Mouse (Mus musculus) E14TG2a.4 (cell line): ENCODE data around the gene Mmachc.
"Not testable (repeated sequence)": the region's sequence is repeated elsewhere in the genome, so short reads cannot be mapped to it uniquely, and the experiment has no call there.

ENCODE experiments used
- H3K27me3 ChIP-seq: 2 replicates; pipeline ENCODE4 v1.6.1; 2014; ENCODE audit warnings: low read length, control low read depth; ENCODE audit not compliant: insufficient read depth
- H3K36me3 ChIP-seq: 2 replicates; pipeline ENCODE4 v1.6.1; 2014; ENCODE audit warnings: low read length, control low read depth; ENCODE audit not compliant: insufficient read depth
- H3K4me1 ChIP-seq: replicated peaks from 2 replicates; pipeline ENCODE4 v1.6.1; 2014; ENCODE audit warnings: low read depth, low read length, control low read depth
- H3K4me3 ChIP-seq: replicated peaks from 2 replicates; pipeline ENCODE4 v1.5.1; 2014; ENCODE audit warnings: mild to moderate bottlenecking, low read length
- H3K9me3 ChIP-seq: 2 replicates; pipeline ENCODE4 v1.6.1; 2014; ENCODE audit warnings: low read length, control low read depth
- CTCF ChIP-seq: conservative IDR thresholded peaks from 2 replicates; pipeline ENCODE4 v1.5.1; 2014; ENCODE audit warnings: low read length
- NANOG ChIP-seq: IDR thresholded peaks from 2 replicates; pipeline ENCODE4 v1.6.1; 2014; ENCODE audit warnings: borderline replicate concordance, low read length, mixed read lengths
- POU5F1 ChIP-seq: IDR thresholded peaks from 2 replicates; pipeline ENCODE4 v1.6.1; 2014; ENCODE audit warnings: low read length, borderline replicate concordance

Mmachc gene

DNA sequence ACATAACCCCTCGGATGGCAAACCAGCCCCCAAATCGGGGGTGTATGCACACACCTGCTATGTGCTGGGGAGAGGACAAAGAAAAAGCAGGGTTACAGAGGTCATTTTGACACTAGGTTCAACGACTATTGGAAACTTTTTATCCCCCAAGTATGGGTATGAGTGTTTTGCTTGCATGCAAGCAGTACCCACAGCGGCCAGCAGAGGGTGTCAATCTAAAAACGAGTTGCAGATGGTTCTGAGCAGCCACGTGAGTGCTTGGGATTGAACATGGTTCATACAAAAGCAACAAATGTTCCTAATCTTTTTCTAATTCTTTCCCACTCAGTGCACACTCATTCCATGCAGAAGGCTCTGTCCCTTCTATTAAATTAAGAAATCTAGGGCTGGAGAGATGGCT lies 4.4 kb downstream of the Mmachc start:
- no peak overlapping the region for H3K4me3 ChIP-seq
- H3K36me3 ChIP-seq = peaks cover 65% of the 10 kb centered on the region
- peaks cover 39% of the 10 kb centered on the region for H3K4me1 ChIP-seq
- no peaks in the 10 kb centered on the region for H3K27me3 ChIP-seq
- H3K9me3 ChIP-seq = no peaks in the 10 kb centered on the region
- TF ChIP-seq NANOG = no peak
- peak; percentile 98 for TF ChIP-seq CTCF
- TF ChIP-seq POU5F1 = no peak

GRCm38 (mm10) chr4:116700964-116701363 lies 7.2 kb downstream of the Mmachc start:
- Histone ChIP-seq H3K9me3 (no peaks in the 10 kb centered on the region), H3K4me1 (peaks cover 51% of the 10 kb centered on the region), H3K36me3 (peaks cover 94% of the 10 kb centered on the region), H3K4me3 (no peak overlapping the region), H3K27me3 (no peaks in the 10 kb centered on the region)
- no peak for TF ChIP-seq POU5F1
- no peak for TF ChIP-seq CTCF
- TF ChIP-seq NANOG = no peak

GRCm38 (mm10) chr4:116698693-116699342 lies 9.4 kb downstream of the Mmachc start:
- Histone ChIP-seq H3K4me3 (no peak overlapping the region), H3K27me3 (no peaks in the 10 kb centered on the region), H3K4me1 (peaks cover 66% of the 10 kb centered on the region), H3K9me3 (no peaks in the 10 kb centered on the region), H3K36me3 (peaks cover 95% of the 10 kb centered on the region)
- TF ChIP-seq CTCF = no peak
- no peak for TF ChIP-seq NANOG
- TF ChIP-seq POU5F1 = no peak

- Histone ChIP-seq H3K4me1 (peaks cover 95% of the 10 kb centered on the region), H3K4me3 (no peak overlapping the region), H3K36me3 (peaks cover 100% of the 10 kb centered on the region), H3K9me3 (no peaks in the 10 kb centered on the region), H3K27me3 (no peaks in the 10 kb centered on the region)
- peak; percentile 71 for TF ChIP-seq NANOG
- no peak for TF ChIP-seq POU5F1
- TF ChIP-seq CTCF = no peak
These were observed 14.4 kb downstream of the Mmachc start for GRCm38 (mm10) chr4:116693785-116694184.

- peaks cover 100% of the 10 kb centered on the region for H3K36me3 ChIP-seq
- H3K4me1 ChIP-seq = peaks cover 95% of the 10 kb centered on the region
- H3K27me3 ChIP-seq = no peaks in the 10 kb centered on the region
- no peak for TF ChIP-seq CTCF
- TF ChIP-seq POU5F1 = no peak
- no peak for TF ChIP-seq NANOG
- H3K4me3 ChIP-seq = no peak overlapping the region
- H3K9me3 ChIP-seq = no peaks in the 10 kb centered on the region
These were observed 16.1 kb downstream of the Mmachc start for GRCm38 (mm10) chr4:116692146-116692545.

DNA sequence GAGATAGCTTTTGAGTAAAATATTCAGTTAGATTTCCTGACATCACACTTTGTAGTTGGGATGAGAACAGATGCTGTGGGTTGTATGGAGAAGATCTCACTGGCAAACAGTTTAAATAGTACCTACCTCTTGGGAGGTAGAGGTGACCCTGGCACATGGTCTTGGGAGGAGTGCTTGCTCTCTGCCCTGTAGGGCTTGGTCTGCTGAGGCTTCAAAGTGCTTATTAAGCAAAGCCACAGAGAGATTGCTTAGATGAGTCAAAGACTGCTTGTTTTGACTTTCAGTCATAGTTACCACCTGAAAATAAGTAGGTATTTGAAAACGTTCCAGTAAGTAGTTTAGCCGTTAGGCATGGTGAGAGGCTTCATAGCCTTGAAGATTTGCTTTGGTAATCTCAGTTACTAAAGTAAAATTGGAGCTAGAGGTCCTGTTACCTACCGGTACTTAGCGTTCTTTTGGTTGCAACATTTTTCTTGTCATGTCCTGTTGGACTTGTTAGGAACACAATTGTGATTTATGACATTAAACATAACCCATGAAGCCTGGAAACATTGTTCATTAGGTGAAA lies 18.8 kb downstream of the Mmachc start:
- no peaks in the 10 kb centered on the region for H3K27me3 ChIP-seq
- H3K9me3 ChIP-seq = no peaks in the 10 kb centered on the region
- H3K36me3 ChIP-seq = peaks cover 81% of the 10 kb centered on the region
- no peak for TF ChIP-seq CTCF
- TF ChIP-seq NANOG = no peak
- TF ChIP-seq POU5F1 = no peak
- H3K4me3 ChIP-seq = peak overlapping the region; percentile 94
- peaks cover 83% of the 10 kb centered on the region for H3K4me1 ChIP-seq

DNA sequence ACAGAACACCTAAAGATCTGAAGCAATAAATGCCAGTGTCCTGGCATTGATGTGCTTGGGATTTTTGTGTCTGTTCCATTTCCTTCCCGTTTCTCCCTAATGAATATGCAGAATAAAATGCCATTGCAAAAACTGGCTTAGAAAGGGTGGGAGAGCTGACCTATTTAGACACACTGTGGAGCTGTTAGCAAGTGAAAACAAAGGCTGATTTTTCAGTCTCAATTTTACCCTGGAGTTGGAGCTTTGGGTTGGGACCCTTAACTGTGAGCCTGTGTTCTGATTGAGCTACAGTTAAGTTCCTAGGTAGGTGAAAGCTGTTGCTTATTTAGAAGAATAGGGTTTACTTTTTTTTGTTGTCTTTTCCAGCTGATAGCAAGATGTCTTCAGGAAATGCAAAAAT lies 21.2 kb downstream of the Mmachc start:
- Histone ChIP-seq H3K4me1 (peaks cover 83% of the 10 kb centered on the region), H3K36me3 (peaks cover 57% of the 10 kb centered on the region), H3K4me3 (peak overlapping the region; percentile 94), H3K27me3 (no peaks in the 10 kb centered on the region), H3K9me3 (no peaks in the 10 kb centered on the region)
- TF ChIP-seq POU5F1 (no peak), CTCF (no peak), NANOG (no peak)

DNA sequence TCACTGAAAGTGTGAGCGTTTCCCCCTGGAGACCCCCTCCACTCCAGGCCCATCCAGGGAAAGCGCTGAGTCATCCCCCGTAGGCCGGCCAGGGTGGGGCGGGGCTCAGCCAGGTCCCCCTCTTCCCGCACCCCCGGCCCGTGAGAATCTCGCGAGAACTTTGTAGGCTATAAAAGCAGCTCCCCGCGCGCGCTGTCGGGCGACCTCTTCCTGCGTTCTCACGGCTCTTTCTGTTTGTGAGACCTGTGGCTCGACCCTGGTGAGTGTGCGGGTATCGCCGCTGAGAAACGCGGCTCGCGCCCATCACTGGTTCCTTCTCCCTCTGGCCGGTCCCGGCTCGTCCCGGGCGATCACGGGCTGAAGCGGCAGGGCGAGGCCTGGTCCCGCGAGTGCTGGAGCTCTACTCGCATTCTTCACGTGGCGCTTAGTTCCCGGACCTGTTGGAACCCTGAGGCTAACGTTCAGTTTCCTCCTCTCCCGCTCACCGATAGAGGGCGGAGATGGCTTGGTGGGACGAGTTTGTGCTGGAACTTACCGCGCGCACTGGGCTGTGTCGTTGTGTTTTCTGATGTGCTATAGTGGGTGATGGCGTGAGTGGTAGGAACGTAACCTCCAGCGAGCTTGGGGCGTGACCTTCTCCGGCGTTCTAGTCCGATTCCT lies 22.7 kb downstream of the Mmachc start, which contains the start of gene Prdx1:
Gene Prdx1, plus strand, starts transcription at position 143 of the 660 bp plus-strand sequence.
- H3K4me3 ChIP-seq = peak within 1 kb of the TSS; percentile 94
- H3K36me3 ChIP-seq = peaks cover 42% of the 10 kb centered on the region
- peak; percentile 51 for TF ChIP-seq CTCF
- TF ChIP-seq NANOG = no peak
- H3K9me3 ChIP-seq = no peaks in the 10 kb centered on the region
- H3K27me3 ChIP-seq = no peaks in the 10 kb centered on the region
- peaks cover 67% of the 10 kb centered on the region for H3K4me1 ChIP-seq

DNA sequence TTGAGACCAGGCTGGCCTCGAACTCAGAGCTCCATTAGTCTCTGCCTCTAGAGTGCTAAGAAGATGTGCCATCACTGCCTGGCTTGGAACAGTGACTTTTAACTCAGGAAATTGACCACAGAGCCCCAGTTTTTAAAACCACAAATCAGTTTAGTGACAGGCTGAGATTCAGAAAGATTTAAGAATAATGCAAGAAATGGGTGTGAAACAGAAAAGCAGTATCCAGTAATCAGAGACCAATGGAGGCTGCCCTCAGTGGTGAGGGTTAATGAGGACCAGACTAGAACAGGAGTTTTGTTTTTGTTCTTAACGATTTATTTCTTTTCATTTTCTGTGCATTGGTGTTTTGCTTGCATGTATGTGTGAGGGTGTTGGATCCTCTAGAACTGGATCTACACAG lies 23.5 kb downstream of the Mmachc start:
- H3K4me3 ChIP-seq = peak overlapping the region; percentile 94
- TF ChIP-seq POU5F1 (no peak), NANOG (no peak), CTCF (no peak)
- no peaks in the 10 kb centered on the region for H3K9me3 ChIP-seq
- peaks cover 34% of the 10 kb centered on the region for H3K36me3 ChIP-seq
- H3K4me1 ChIP-seq = peaks cover 59% of the 10 kb centered on the region
- H3K27me3 ChIP-seq = no peaks in the 10 kb centered on the region

- no peak overlapping the region for H3K4me3 ChIP-seq
- TF ChIP-seq POU5F1 (no peak), CTCF (no peak), NANOG (no peak)
- no peaks in the 10 kb centered on the region for H3K9me3 ChIP-seq
- no peaks in the 10 kb centered on the region for H3K27me3 ChIP-seq
- H3K4me1 ChIP-seq = peaks cover 52% of the 10 kb centered on the region
- H3K36me3 ChIP-seq = peaks cover 27% of the 10 kb centered on the region
These were observed 24.2 kb downstream of the Mmachc start for GRCm38 (mm10) chr4:116683957-116684356.

- H3K4me3 ChIP-seq, H3K9me3 ChIP-seq, H3K27me3 ChIP-seq, H3K36me3 ChIP-seq: not testable (repeated sequence)
- H3K4me1 ChIP-seq = peaks cover 30% of the 10 kb centered on the region
These were observed 27.7 kb downstream of the Mmachc start for GRCm38 (mm10) chr4:116680521-116680920.
